Mouse (Mus musculus): ENCODE results near the gene Madcam1. TPM values are rescaled to one million over a fixed set of nuclear protein-coding genes. Genes with fewer than 3 reads are reported as not detected.
A peak's percentile ranks its signal among the peaks of the same experiment; 100 is the strongest.

Gene Madcam1
- polyA plus RNA-seq, 1 experiment from 2014 or later: 2.0 TPM

- ATAC-seq (ENCODE audit: low FRiP score, low read depth): peak; percentile 77
- no peaks in the 10 kb centered on the region for H3K9me3 ChIP-seq
- WGBS: under 1% methylated on average over 45 of the region's 45 CpGs
- H3K9ac ChIP-seq: peak within 1 kb of the TSS; percentile 86
- H3K4me3 ChIP-seq: peak within 1 kb of the TSS; percentile 91
- H3K4me2 ChIP-seq (replicated peaks): peak within 1 kb of the TSS; percentile 93
- peak within 1 kb of the TSS; percentile 92 for H3K27ac ChIP-seq
- no peaks in the 10 kb centered on the region for H3K27me3 ChIP-seq (replicated peaks)
- H3K36me3 ChIP-seq: 0 out of 2 replicates have a peak, but pooled peaks cover 4% of the 10 kb centered on the region
- H3K4me1 ChIP-seq: peaks cover 27% of the 10 kb centered on the region
Observed at GRCm38 (mm10) chr10:79668771-79669575, 4.6 kb downstream of the Madcam1 start, which contains the start of gene Tpgs1. Gene Tpgs1, plus strand, starts transcription at chr10:79669369.

- Histone ChIP-seq H3K9me3 (no peaks in the 10 kb centered on the region), H3K9ac (peak overlapping the region; percentile 86), H3K4me1 (peaks cover 27% of the 10 kb centered on the region), H3K4me3 (peak overlapping the region; percentile 91), H3K36me3 (0 out of 2 replicates have a peak, but pooled peaks cover 4% of the 10 kb centered on the region), H3K4me2 (replicated peaks) (peak overlapping the region; percentile 93), H3K27me3 (replicated peaks) (no peaks in the 10 kb centered on the region), H3K27ac (peak overlapping the region; percentile 92)
- peak; percentile 65 for ATAC-seq (ENCODE audit: low FRiP score, low read depth)
- under 1% methylated on average over 47 of the region's 47 CpGs for WGBS
Observed at GRCm38 (mm10) chr10:79669576-79670057, 5.3 kb downstream of the Madcam1 start.

DNA sequence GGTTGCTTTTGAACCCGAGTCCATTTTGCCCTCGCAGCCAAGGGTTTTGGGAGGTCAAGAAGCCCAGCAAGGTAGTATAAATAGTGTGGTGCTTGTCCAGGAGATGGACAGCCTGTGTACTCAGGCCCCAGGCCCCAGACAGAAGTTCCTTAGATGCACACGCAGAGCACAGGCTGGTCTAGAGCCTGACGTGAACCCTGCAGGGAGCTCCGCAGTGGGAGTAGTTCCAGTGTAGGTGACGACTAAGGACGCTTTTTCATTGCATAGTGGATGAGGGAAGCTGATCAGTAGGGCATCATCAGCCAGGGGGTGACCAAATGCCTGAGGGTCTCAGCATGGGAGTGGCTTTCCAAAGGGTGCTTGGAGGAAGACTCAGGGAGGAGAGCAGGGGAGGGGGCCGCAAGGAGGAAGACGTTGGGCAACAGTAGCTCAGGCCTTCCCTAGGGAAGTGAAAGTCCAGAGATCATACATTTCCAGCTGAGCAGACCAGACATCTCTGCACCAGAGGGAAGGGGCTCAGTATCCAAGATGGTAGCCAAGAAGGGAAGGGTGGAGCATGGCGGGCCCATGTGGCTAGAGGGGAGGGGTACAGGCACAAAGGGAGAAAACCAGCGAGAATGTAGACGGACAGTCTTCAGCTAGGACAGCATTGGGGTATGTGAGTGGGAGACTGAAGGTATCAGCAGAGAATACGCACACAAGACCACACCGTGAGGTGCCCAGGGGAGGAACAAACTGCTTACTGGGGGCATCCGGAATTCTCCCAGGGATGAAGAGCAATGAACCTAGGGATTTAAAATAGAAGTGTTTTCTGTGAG lies 5.9 kb downstream of the Madcam1 start:
- ATAC-seq (ENCODE audit: low FRiP score, low read depth): peak; percentile 22
- 26% methylated on average over 15 of the region's 15 CpGs for WGBS
- H3K9ac ChIP-seq: peak overlapping the region; percentile 86
- peak overlapping the region; percentile 93 for H3K4me2 ChIP-seq (replicated peaks)
- H3K36me3 ChIP-seq: peaks cover 5% of the 10 kb centered on the region
- peaks cover 27% of the 10 kb centered on the region for H3K4me1 ChIP-seq
- H3K27me3 ChIP-seq (replicated peaks): no peaks in the 10 kb centered on the region
- no peaks in the 10 kb centered on the region for H3K9me3 ChIP-seq
- H3K27ac ChIP-seq: peak overlapping the region; percentile 92; the same call in 1 of the 2 replicates
- peak overlapping the region; percentile 91 for H3K4me3 ChIP-seq

- Histone ChIP-seq H3K4me3 (no peak overlapping the region), H3K4me1 (peaks cover 27% of the 10 kb centered on the region), H3K27me3 (replicated peaks) (no peaks in the 10 kb centered on the region), H3K9ac (0 out of 2 replicates have a peak overlapping the region, but pooled peaks have one; percentile 86), H3K36me3 (peaks cover 14% of the 10 kb centered on the region), H3K9me3 (no peaks in the 10 kb centered on the region), H3K4me2 (replicated peaks) (peak overlapping the region; percentile 93), H3K27ac (no peak overlapping the region)
- no peak for ATAC-seq (ENCODE audit: low FRiP score, low read depth)
- 26% methylated on average over 6 of the region's 6 CpGs for WGBS
Observed at GRCm38 (mm10) chr10:79671396-79672087, 7.2 kb downstream of the Madcam1 start.

- 46% methylated on average over 3 of the region's 3 CpGs for WGBS
- H3K27ac ChIP-seq: no peak overlapping the region
- no peaks in the 10 kb centered on the region for H3K27me3 ChIP-seq (replicated peaks)
- ATAC-seq (ENCODE audit: low FRiP score, low read depth): no peak
- no peak overlapping the region for H3K4me3 ChIP-seq
- no peak overlapping the region; the same call in 1 of the 2 replicates for H3K4me2 ChIP-seq (replicated peaks)
- peaks cover 27% of the 10 kb centered on the region for H3K4me1 ChIP-seq
- no peak overlapping the region for H3K9ac ChIP-seq
- H3K36me3 ChIP-seq: peaks cover 17% of the 10 kb centered on the region
- no peaks in the 10 kb centered on the region for H3K9me3 ChIP-seq
Observed at GRCm38 (mm10) chr10:79672088-79672455, 7.7 kb downstream of the Madcam1 start.

- Histone ChIP-seq H3K9me3 (no peaks in the 10 kb centered on the region), H3K4me3 (no peak overlapping the region), H3K4me1 (peaks cover 27% of the 10 kb centered on the region), H3K36me3 (peaks cover 17% of the 10 kb centered on the region), H3K27ac (no peak overlapping the region), H3K4me2 (replicated peaks) (no peak overlapping the region), H3K27me3 (replicated peaks) (no peaks in the 10 kb centered on the region), H3K9ac (no peak overlapping the region)
- WGBS: 89% methylated on average over 3 of the region's 3 CpGs
- ATAC-seq (ENCODE audit: low FRiP score, low read depth): no peak
Observed at GRCm38 (mm10) chr10:79673054-79673453, 8.7 kb downstream of the Madcam1 start.

DNA sequence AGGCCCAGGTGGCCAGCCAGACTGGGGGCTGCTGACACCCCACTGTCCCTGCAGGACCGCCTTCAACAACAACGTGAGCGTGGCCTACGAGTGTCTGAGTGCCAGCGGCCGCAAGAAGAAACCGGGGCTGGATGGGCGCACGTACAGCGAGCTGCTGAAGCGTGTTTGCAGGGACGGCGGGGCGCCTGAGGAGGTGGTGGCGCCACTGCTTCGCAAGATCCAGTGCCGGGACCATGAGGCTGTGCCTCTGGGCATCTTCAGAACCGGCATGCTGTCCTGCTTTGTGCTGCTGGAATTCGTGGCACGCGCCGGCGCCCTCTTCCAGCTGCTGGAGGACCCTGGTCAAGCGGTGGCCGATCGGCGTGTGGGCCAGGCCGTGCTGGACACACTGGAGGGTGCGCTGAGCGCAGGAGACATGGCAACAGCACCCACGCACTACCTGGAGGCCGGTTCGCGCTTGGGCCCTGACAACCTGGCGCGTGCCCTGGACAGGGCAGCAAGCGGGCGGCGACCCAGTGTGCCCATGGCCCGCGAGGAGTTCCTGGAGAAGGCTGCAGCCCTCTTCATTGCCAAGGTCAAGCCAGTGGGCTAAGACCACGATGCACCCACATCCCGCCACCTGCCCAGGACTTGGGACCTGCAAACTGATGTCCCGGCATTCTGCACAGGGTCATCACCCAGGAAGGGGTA lies 11.1 kb downstream of the Madcam1 start:
- Histone ChIP-seq H3K27me3 (replicated peaks) (no peaks in the 10 kb centered on the region), H3K9me3 (no peaks in the 10 kb centered on the region), H3K36me3 (peaks cover 17% of the 10 kb centered on the region), H3K4me2 (replicated peaks) (no peak overlapping the region), H3K27ac (no peak overlapping the region), H3K9ac (no peak overlapping the region), H3K4me3 (no peak overlapping the region), H3K4me1 (peaks cover 18% of the 10 kb centered on the region)
- no peak for ATAC-seq (ENCODE audit: low FRiP score, low read depth)
- 60% methylated on average over 44 of the region's 44 CpGs for WGBS

DNA sequence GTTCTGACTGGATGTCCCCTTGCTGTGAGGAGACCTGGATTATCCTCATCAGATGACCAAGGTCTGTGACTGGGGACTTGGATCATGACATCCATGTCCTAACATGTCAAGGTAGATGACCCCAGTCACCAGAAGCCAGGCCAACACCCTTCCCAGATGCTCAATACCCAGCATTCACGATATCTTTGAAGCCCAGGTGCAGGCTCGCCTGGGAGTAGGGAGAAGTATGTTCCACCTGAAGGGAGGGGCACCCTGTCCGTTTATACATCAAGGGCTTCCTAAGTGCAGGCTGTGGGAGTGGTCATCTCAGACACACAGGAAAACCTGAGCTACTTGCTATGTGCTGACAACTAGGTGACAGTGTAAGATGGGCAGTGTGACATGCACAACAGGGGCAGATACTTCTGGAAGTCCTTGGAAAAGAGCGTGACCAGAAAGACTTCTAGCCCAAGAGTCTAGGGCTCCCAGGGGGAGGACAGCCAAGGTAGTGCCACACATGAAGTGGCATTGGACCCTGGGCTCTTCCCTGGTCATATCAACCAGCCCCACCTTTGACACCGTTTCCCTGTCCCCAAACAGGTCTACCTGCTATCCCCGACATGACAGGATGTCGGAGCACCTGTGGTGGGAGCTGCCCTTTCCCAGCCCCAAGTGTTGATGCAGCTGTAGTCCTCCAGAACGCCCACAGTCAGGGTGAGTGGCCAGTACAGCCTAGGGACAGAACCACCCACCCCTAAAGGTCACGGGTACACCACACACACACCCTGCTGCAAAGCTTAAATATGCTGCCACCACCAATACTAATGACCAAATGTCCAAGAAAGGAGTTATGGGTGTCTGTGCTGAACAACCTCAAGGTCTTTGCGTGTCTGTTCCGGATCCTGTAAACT lies 16.5 kb downstream of the Madcam1 start:
- ATAC-seq (ENCODE audit: low FRiP score, low read depth): peak; percentile 26
- Histone ChIP-seq H3K4me3 (peak overlapping the region; percentile 74), H3K9ac (peak overlapping the region; percentile 51), H3K4me2 (replicated peaks) (peak overlapping the region; percentile 92), H3K27me3 (replicated peaks) (no peaks in the 10 kb centered on the region), H3K36me3 (peaks cover 23% of the 10 kb centered on the region), H3K27ac (peak overlapping the region; percentile 80), H3K9me3 (no peaks in the 10 kb centered on the region), H3K4me1 (peaks cover 25% of the 10 kb centered on the region)
- 38% methylated on average over 11 of the region's 11 CpGs for WGBS

DNA sequence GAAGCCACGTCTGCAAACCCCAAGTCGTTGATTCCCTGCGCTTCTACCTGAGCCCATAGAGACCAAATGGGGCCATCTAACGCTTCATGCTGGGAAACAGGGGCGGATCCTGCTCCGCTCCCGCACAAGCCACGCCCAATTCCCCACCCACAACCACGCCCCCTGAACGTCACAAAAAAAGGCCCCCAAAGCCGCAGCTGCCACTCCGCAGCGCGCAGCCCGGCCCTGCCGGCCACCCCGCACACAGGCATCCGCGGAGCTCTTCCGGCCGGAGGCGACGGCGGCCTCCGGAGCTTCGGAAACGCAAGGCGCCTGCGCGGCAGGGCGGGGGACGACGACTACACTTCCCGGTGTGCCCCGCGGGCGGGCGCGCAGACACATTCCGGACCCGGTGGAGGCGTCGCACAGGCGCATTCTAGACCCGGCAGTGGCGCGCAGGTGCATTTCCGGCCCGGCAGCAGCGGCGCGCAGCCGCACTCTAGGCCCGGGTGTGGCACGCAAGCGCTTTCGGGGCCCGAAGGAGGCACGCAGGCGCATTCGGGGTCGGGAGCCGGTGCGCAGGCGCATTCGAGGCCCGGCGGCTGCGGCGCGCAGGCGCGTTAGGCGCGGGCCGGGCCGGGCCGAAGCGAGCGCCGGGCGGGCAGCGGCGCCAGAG lies 17.4 kb downstream of the Madcam1 start, which contains the start of gene Cdc34:
Cdc34 (plus strand) TSS at position 605 of the 655 bp plus-strand sequence.
- under 1% methylated on average over 75 of the region's 84 CpGs for WGBS
- Histone ChIP-seq H3K4me1 (peaks cover 25% of the 10 kb centered on the region), H3K4me3 (peak within 1 kb of the TSS; percentile 74), H3K9ac (peak within 1 kb of the TSS; percentile 76), H3K4me2 (replicated peaks) (peak within 1 kb of the TSS; percentile 92), H3K27ac (peak within 1 kb of the TSS; percentile 80), H3K36me3 (peaks cover 26% of the 10 kb centered on the region), H3K27me3 (replicated peaks) (no peaks in the 10 kb centered on the region), H3K9me3 (no peaks in the 10 kb centered on the region)
- peak; percentile 91 for ATAC-seq (ENCODE audit: low FRiP score, low read depth)

DNA sequence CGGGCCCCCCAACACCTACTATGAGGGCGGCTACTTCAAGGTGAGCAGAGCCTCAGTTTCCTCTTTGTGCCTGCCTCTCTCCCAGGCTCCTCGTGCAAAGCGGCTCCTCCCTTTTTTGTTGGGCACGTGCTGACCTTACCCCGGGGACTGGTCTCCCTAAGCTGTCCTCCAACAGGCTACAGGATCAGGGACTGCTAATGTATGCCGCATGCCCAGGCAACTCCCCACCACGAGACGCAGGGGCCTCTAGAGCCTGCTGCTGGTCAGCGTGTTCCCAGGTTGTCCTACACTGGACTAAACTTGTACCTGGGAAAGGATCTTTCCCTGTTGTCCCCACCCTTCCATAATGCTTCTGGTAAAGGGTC lies 18.2 kb downstream of the Madcam1 start:
- peak overlapping the region; percentile 92 for H3K4me2 ChIP-seq (replicated peaks)
- ATAC-seq (ENCODE audit: low FRiP score, low read depth): no peak; the same call in 1 of the 2 replicates
- H3K27me3 ChIP-seq (replicated peaks): no peaks in the 10 kb centered on the region
- H3K27ac ChIP-seq: peak overlapping the region; percentile 80; the same call in 1 of the 2 replicates
- peak overlapping the region; percentile 74 for H3K4me3 ChIP-seq
- WGBS: 0% methylated on average over 10 of the region's 10 CpGs
- H3K36me3 ChIP-seq: peaks cover 33% of the 10 kb centered on the region
- H3K4me1 ChIP-seq: peaks cover 25% of the 10 kb centered on the region
- peak overlapping the region; percentile 76 for H3K9ac ChIP-seq
- no peaks in the 10 kb centered on the region for H3K9me3 ChIP-seq
